Mouse (Mus musculus): ENCODE data around the gene Tmem203.

Tmem203 gene

GRCm38 (mm10) chr2:25262795-25263622 is 7.8 kb downstream of the Tmem203 start:
- DNase-seq (ENCODE audit: low spot score in 2 of 2) = no peak

GRCm38 (mm10) chr2:25263623-25264285 is 8.5 kb downstream of the Tmem203 start:
- no peak for DNase-seq (ENCODE audit: low spot score in 2 of 2)

- no peak for DNase-seq (ENCODE audit: low spot score in 2 of 2)
These were observed 9.0 kb downstream of the Tmem203 start for GRCm38 (mm10) chr2:25264286-25264660.

DNA sequence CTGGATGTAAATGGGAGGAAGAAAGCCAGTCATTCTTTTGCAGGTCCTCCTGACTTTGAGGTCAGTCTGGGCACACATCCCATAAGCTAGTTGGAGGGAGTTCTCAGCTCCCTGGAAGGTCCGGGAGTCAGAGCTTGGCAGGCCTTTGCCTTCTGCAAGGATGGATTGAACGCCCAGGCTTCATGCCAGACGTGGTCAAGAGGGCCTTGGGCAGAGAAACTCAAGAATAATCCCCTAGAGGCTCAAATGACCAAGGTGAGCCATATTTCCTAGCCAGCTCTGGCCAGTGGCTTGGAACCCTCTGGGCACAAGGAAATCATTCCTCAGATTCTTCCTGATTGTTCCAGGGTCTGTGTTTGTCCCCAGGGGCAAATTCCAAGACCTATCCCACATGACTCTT is 9.6 kb downstream of the Tmem203 start:
- DNase-seq (ENCODE audit: low spot score in 2 of 2) = no peak

DNA sequence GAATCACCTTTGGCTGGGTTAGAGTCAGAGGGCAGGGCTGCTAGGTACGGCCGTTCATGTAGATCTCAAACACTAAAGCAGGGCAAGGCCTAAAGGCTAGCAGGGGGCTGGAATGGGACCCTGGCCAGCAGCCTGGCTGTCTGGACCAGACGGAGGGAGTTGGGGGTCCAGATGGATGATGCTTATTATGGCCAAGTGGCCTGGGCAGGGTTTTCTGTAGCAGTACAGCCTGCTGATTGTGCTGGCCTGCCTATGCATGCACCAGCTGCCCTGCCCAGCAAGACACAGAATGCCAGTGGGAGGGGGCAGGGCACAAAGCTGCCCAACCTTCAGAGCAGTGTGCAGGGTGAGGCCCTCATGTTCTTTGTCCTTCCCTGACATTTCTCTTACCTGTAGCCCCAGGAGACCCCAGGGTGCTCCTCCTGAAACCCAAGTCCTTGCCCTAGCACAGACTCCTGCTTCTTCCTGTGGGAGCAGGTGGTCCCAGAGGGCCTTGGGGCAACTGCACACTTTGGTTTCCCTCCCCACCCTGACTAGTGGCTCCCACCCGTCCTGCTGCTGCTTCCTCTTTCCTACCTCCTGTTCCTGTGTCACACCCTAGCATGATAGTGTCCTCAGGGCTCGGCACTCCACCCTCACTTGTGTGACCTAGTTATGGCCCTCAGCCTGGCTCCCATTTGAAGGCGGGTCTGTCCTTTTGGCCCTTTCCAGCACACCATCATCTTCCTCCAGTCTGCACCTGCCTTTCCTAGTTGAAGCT is 10.8 kb downstream of the Tmem203 start:
- no peak for DNase-seq (ENCODE audit: low spot score in 2 of 2)

- no peak for DNase-seq (ENCODE audit: low spot score in 2 of 2)
These were observed 11.5 kb downstream of the Tmem203 start for GRCm38 (mm10) chr2:25266720-25267119.

- no peak for DNase-seq (ENCODE audit: low spot score in 2 of 2)
These were observed 12.0 kb downstream of the Tmem203 start for GRCm38 (mm10) chr2:25267241-25267640.

- DNase-seq (ENCODE audit: low spot score in 2 of 2) = no peak
These were observed 12.6 kb downstream of the Tmem203 start for GRCm38 (mm10) chr2:25267746-25268309.

DNA sequence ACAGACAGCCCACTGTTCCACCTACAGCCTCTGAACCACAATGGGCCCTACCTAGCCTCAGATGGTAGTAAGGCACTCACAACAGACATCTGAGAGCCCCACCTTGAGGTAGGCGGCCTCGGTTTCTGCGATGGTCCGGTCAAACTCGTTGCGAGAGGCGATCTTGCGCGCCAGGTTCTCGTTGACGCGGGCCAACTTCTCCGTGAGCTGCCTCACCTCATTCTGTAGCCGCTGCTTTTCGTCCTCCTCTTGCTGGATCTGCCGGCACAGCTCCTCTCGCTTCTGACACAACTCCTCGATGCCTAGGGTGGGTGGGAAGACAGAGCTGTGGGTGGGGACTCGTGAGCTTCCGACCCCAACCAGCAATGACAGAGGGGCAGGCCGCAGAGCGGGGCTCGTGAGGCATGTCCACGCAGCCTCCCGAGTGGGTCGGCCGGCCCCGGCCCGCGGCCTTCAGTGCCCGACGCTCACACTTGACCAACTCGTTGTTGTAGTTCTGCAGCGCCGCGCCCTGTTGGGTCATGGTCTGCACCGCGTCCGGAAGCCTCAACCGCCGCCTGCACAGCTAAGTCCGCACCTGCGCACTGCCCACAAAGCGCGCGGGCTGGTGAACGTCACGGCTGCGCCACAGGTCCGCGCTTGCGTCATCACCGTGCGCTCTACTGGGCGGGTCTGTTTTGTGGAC is 16.7 kb downstream of the Tmem203 start, which contains the start of the genes Ssna1 and Anapc2:
Gene Ssna1, minus strand, starts transcription at position 612 of the 685 bp plus-strand sequence.
Gene Anapc2, plus strand, starts transcription at position 652 of the 685 bp plus-strand sequence.
- peak; percentile 99 for DNase-seq (ENCODE audit: low spot score in 2 of 2)

- no peak for DNase-seq (ENCODE audit: low spot score in 2 of 2)
These were observed 17.3 kb downstream of the Tmem203 start for GRCm38 (mm10) chr2:25272515-25272914.

- no peak for DNase-seq (ENCODE audit: low spot score in 2 of 2)
These were observed 17.8 kb downstream of the Tmem203 start for GRCm38 (mm10) chr2:25273010-25273409.

DNA sequence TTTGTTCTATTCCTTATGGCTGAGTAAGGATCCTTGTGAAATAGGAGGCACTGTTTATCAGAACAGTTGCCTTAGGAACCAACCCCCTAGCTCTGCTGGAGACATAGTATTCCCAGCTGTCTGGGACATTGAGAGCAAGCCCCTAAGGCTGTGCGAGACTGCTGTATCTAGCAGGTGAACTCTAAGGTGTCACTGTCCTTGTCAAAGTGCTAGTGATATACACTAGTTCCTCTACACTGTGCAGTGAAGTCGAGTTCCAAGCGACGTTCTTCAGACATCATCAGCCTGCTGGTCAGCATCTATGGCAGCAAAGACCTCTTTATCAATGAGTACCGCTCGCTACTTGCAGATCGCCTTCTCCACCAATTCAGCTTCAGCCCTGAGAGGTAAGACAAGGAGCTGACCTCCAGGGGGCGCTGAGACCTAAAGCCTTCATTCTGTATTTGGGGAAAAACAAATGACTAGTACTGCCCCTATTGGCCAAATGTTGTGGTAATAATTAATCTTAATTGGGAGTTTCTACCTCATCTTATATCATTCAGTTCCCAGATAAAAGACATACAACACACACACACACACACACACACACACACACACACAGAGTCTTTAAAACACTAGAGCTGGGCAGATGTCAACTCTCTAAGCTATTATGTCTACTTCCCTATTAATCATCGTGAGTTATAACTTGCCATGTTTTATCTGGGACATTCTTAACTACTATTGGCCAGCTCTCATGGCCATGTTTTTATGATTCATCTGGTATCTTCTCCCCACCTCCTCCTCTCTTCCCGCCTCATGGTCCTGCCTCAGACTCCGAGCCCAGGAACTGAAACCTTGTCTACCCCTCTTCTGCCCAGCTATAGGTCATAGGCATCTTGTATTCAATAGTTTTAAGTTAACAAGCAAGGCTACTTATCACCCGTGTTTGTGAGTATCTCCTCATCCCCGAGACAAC is 24.0 kb downstream of the Tmem203 start:
- DNase-seq (ENCODE audit: low spot score in 2 of 2) = peak; percentile 70 to 79

- DNase-seq (ENCODE audit: low spot score in 2 of 2) = no peak
These were observed 30.3 kb downstream of the Tmem203 start for GRCm38 (mm10) chr2:25285551-25285950.

DNA sequence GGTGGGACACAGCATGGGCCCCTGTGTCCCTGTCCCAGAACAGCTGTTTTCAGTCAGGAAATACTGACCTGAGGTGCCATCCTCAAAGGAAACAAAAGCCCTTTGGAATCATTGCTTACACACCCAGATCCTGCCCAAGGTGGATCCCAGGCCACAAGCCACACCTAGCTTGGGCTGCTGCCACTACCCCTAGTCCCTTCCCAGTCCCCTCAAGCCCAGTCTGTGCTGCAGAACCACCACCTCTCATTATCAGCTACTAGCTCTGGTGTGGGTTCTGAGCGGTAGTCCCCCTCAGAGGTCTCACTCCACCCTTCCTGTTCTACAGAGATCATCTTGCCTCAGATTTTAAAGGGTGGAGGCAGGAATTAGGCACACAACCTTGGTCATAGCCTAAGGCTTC is 31.1 kb downstream of the Tmem203 start:
- DNase-seq (ENCODE audit: low spot score in 2 of 2) = no peak

DNA sequence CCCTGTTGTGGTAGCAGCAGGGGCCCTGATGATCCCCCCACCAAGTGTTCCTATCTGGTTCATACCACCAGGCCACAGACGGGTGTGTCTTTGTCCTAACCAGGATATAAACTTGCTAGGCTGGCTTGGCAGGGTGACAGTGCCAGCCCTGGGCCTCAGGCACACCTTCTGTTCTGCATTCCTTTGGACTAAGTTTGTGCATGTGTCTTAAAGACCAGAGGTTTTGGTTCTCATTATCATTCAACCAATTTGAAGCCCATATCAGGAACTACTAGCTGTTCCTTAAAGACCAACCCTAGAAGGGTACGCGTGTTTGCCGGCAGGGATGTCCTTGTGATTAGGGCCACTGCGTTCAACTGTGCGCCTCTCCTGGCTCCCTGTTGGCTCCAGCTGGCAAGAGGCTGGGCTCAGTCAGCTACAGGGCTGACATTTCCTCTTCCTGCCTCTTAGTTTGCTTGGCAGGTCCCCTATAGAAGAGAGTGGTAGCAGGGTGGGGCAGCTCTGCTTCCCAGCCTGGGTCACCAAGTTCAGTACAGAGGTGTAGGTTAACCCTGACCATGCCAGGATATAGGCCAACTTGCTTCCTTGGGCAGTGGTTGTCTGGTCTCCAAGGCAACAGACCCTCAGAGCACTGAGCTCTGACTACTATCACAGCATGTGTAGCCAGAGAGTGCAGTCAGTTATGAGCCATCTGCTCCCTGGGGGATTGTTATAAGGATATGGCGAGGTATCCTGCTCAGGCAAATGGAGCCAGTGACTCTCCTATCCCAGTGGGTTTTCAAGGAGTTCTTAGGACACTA is 31.8 kb downstream of the Tmem203 start:
- DNase-seq (ENCODE audit: low spot score in 2 of 2) = no peak

DNA sequence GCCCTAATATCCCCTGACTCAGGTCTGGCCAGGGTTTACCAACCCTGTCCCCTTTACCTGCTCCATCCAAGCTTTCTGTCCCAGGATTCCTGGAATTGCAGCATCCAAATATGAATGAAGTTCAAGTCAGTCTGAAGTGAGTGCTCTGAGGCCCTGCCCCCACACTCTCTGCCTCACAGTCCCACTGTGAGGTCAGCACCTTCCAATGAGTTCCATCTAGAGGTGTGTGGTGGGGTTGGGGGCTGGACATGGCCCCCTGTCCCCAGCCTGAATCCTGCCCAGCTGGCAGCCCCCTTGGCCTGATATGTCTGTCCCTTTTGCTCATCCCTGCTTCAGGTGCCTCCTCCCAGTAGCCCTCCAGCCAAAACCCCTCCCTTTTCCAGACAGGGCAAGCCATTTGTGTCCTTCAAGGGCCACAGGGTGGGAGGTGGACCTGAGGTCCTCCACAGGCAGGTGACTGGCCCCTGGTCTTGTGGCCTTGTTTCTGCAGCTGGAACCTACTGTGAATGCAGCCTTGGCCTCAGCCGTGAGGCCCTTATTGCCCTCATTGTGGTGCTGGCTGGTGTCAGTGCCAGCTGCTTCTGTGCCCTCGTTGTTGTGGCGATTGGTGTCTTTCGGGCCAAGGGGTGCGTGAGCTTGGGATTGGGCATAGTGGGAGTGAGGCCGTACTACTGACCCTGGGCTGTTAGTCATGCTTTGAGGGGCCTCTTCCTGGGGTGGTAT is 32.8 kb downstream of the Tmem203 start, which contains the start of gene Tmem210:
Gene Tmem210, plus strand, starts transcription at position 219 of the 723 bp plus-strand sequence.
- DNase-seq (ENCODE audit: low spot score in 2 of 2) = no peak

DNA sequence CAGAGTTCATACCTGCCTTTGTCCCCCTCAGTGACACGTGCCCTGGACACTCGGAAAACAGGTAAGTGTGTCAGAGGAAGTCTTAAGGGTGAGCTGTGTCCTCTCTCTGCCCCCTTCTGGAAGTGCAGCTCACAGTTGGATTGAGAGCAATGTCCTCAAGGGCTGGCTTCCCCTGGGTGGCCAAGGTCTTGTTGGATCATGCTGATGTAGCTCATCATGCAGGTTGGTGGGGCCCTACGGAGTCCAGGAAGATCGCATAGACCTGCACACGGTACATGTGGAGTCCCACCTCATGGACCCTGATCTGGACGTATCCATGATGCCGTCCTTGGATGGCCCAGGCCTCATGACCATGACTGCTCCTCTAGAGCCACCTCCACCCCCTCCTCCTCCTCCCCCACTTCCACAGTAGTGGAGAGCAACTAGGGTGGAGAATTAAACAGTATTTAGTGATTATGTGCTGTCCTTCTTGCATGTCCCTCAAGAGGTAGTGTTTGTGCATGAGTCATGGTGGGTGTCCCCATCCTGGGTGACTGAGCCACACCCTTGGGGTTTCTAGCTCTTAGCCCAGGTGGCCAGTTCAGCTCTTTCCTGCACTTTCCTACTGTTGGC is 33.6 kb downstream of the Tmem203 start:
- no peak for DNase-seq (ENCODE audit: low spot score in 2 of 2)

DNA sequence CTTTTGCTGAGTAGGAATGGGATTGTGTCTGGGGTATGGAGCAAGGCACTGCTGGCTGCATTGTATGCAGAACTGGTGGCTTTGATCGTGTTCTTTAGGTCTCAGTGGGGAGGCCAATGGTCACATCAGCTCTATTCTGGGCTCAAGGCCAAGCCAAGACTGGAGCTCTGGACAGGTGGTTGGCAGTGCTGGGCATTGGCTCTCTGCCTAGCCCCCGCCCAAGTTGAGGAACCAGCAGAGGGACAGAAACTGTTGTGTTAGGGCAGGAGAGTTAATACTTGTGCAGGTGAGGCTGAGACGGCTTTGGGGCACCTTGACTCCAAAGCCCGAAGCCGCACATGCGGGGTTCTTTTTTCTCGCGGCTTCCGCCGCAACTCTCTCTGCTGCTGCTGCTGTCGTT is 34.4 kb downstream of the Tmem203 start, which contains the start of gene Lrrc26:
Gene Lrrc26, plus strand, starts transcription at position 265 of the 400 bp plus-strand sequence.
- no peak for DNase-seq (ENCODE audit: low spot score in 2 of 2)

All from frontal cortex, postnatal 36 days (tissue).